Mouse (Mus musculus) cerebellum, adult 2 months (tissue): ENCODE results near the gene Foxc2.

Experiments used
- CTCF ChIP-seq: fragments of 200-500 bp; IDR thresholded peaks from 2 replicates; pipeline ENCODE4 v1.5.1; 2011; ENCODE audit warnings: low read depth, mild to moderate bottlenecking, control low read depth, low read length, moderate library complexity, borderline replicate concordance; ENCODE audit not compliant: insufficient read depth
- POLR2A ChIP-seq: fragments of 200-500 bp; IDR thresholded peaks from 2 replicates; pipeline ENCODE4 v1.6.1; 2011; ENCODE audit warnings: low read length, control low read depth, borderline replicate concordance; ENCODE audit not compliant: insufficient read depth

- TF ChIP-seq CTCF (no peak), POLR2A (no peak)
These were observed 10.7 kb downstream of the Foxc2 start for GRCm38 (mm10) chr8:121126694-121127093.
